Mouse (Mus musculus) midbrain, embryonic 14.5 days (tissue): ENCODE data around the gene Grid2. TPM values are rescaled to one million over a fixed set of nuclear protein-coding genes. Genes with fewer than 3 reads are reported as not detected.

ENCODE experiments used
- ATAC-seq: fragments of 200-750 bp; cut with Nextera tagmentation; 2 replicates; pipeline ENCODE4 v1.8.0; 2017; ENCODE audit warnings: moderate number of reproducible peaks, moderate library complexity; ENCODE audit not compliant: low FRiP score, low TSS enrichment
- DNase-seq: peaks from one replicate; pipeline ENCODE4 v3.0.0-alpha.2; 2015
- H3K27ac ChIP-seq: fragments of 300-500 bp; sonication (generic); replicated peaks from 2 replicates; pipeline ENCODE4 v1.5.1; 2014; ENCODE audit warnings: mild to moderate bottlenecking, low read depth, low read length, moderate library complexity
- H3K27me3 ChIP-seq: fragments of 300-500 bp; sonication (generic); 2 replicates; pipeline ENCODE4 v1.6.1; 2014; ENCODE audit warnings: low read length, control low read depth, mixed read lengths; ENCODE audit not compliant: control insufficient read depth, insufficient read depth
- H3K36me3 ChIP-seq: fragments of 300-500 bp; sonication (generic); 2 replicates; pipeline ENCODE4 v1.6.1; 2014; ENCODE audit warnings: low read length, control low read depth; ENCODE audit not compliant: control insufficient read depth, insufficient read depth
- H3K4me1 ChIP-seq: fragments of 300-500 bp; sonication (generic); 2 replicates; pipeline ENCODE4 v1.6.1; 2014; ENCODE audit warnings: mild to moderate bottlenecking, antibody characterized with exemption, low read length, control low read depth; ENCODE audit not compliant: control insufficient read depth, insufficient read depth
- H3K4me2 ChIP-seq: fragments of 300-500 bp; sonication (generic); 2 replicates; pipeline ENCODE4 v1.6.1; 2014; ENCODE audit warnings: mild to moderate bottlenecking, low read length, moderate library complexity
- H3K4me3 ChIP-seq: fragments of 300-500 bp; sonication (generic); replicated peaks from 2 replicates; pipeline ENCODE4 v1.5.1; 2014; ENCODE audit warnings: low read depth, low read length
- H3K9ac ChIP-seq: fragments of 300-500 bp; sonication (generic); replicated peaks from 2 replicates; pipeline ENCODE4 v1.6.1; 2014; ENCODE audit warnings: mild to moderate bottlenecking, low read length, moderate library complexity
- H3K9me3 ChIP-seq: fragments of 300-500 bp; sonication (generic); 2 replicates; pipeline ENCODE4 v1.6.1; 2016; ENCODE audit warnings: low read length, control low read depth, mixed read lengths; ENCODE audit not compliant: control insufficient read depth
- WGBS: fragments of 180-500 bp; shearing (Covaris S2); extraction: QIAGEN DNeasy Blood & Tissue Kit; methylation state at CpG from one replicate; pipeline ENCODE4 v1.1.7; 2014; 5-methylcytosine and 5-hydroxymethylcytosine counted together
- polyA plus RNA-seq: library from polyadenylated mRNA; unstranded; fragments of >200 nt; fragmentation: Nextera tagmentation; extraction: Ambion mirVana; gene quantifications from 2 replicates; pipeline ENCODE4 v1.2.1, GENCODE M21; 2014

Gene Grid2
- polyA plus RNA-seq, 1 experiment from 2014 or later = 14.5 TPM

DNA sequence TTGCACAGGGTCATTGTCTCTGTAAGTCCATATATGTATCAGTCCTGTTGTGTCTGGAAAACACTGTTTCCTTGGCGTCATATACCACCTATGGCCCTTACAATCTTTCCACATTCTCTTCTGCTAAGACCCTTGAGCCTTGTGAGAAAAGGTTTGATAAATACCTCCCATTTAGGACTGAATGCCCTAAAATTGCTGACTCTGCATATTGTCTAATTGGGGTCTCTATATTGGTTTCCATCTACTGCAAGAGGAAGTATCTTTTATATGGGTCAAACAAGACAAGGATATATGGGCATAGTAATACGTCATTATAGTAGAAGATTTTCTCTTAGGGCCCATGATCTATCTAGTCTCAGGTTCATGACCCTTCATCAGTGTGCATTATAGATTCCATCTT lies 1008.5 kb downstream of the Grid2 start:
- no peak for ATAC-seq

DNA sequence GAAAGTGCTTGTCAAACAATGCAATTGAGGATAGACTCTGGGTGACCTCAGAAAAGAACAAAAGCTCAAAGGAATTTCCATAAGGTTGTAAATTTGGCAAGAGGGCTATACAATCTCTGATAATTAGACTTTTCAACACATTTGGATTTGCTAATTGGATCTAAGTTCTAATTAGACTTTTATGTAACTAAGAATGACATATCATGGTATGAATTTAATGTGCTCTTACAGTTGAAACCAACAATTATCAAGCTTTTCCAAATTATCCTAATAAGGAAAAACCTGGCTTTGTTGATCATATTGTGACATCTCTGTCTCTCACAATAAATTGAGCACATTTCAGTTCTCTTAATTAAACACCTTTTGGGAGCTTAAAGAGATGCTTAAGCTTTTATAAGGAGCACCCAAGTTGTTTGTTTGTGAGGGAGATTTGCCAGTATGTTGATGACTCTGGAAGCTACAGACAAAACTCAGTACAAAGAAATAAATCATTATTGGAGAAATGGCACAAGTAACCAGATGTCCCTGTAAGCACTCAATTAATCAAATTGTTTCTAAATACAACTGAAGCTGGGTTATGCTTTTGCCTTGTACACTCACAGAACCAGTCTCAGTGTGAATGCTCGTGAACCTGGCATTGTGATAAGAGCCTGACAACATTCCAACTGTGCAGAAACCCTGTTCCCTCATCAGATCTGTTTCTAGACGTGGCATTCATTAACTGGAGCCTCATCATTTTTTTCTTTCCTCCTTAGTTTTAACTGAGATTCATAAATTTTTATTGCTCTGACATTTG lies 1018.8 kb downstream of the Grid2 start:
- H3K4me1 ChIP-seq = no peaks in the 10 kb centered on the region
- 65% methylated on average over 2 of the region's 2 CpGs for WGBS
- H3K27me3 ChIP-seq = no peaks in the 10 kb centered on the region
- H3K4me2 ChIP-seq = no peak overlapping the region
- no peak overlapping the region for H3K27ac ChIP-seq
- no peak overlapping the region for H3K9ac ChIP-seq
- H3K9me3 ChIP-seq = no peaks in the 10 kb centered on the region
- no peak overlapping the region for H3K4me3 ChIP-seq
- no peak for DNase-seq
- ATAC-seq = no peak
- H3K36me3 ChIP-seq = no peaks in the 10 kb centered on the region

More for the DNA sequence above, 1008.5 kb downstream of the Grid2 start:
- Histone ChIP-seq H3K9me3 (no peaks in the 10 kb centered on the region), H3K4me3 (no peak overlapping the region), H3K36me3 (no peaks in the 10 kb centered on the region), H3K9ac (no peak overlapping the region), H3K4me2 (no peak overlapping the region), H3K4me1 (no peaks in the 10 kb centered on the region), H3K27me3 (no peaks in the 10 kb centered on the region), H3K27ac (no peak overlapping the region)
- 97% methylated on average over 2 of the region's 2 CpGs for WGBS
- DNase-seq = no peak

DNA sequence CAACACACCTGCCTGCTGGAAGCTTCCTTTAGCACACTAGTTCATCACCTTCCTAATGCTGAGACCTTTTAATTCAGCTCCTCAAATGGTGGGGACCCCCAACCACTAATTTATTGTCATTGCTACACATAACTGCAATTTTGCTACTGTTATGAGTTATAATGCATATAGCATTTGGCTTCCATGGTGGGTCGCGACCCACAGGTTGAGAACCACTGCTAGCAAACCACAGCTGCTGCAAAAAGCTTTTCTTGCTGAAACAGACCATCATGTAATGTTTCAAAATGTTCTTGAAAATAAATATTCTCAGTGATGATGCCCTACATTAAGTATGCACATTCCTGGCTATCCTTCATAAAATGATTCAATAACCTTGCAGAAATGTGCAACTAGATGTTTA lies 1024.3 kb downstream of the Grid2 start:
- no peak overlapping the region for H3K4me2 ChIP-seq
- WGBS = 86% methylated on average over 2 of the region's 2 CpGs
- no peak for ATAC-seq

DNA sequence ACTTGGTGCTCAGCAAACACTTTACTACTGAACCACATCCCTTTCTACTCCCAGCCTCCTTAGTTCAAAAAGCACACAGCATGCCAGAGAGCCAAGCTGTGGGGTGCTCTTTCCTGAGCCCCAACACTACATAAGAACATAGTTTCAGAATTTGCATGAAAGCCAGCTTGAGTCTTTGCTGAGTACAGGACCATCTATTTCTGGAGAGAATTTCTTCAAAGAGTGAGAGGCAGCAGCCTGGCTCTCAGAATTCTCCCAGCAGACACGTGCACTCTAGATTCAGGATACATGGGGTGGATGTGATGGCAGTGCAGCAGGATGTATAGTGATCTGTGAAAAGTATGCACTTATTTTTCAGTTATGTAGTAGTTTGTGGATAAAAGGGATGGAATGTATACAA lies 1038.1 kb downstream of the Grid2 start:
- no peak overlapping the region for H3K4me3 ChIP-seq
- H3K9ac ChIP-seq = no peak overlapping the region
- no peaks in the 10 kb centered on the region for H3K27me3 ChIP-seq
- no peak overlapping the region for H3K27ac ChIP-seq
- 0 out of 2 replicates have a peak, but pooled peaks cover 4% of the 10 kb centered on the region for H3K4me1 ChIP-seq
- WGBS = 86% methylated on average over 1 of the region's 1 CpGs
- H3K4me2 ChIP-seq = no peak overlapping the region
- ATAC-seq (no peak), DNase-seq (no peak)
- H3K36me3 ChIP-seq = no peaks in the 10 kb centered on the region
- no peaks in the 10 kb centered on the region for H3K9me3 ChIP-seq

More for the DNA sequence above, 1024.3 kb downstream of the Grid2 start:
- Histone ChIP-seq H3K27ac (no peak overlapping the region), H3K9me3 (no peaks in the 10 kb centered on the region), H3K36me3 (no peaks in the 10 kb centered on the region), H3K9ac (no peak overlapping the region), H3K27me3 (no peaks in the 10 kb centered on the region), H3K4me1 (no peaks in the 10 kb centered on the region), H3K4me3 (no peak overlapping the region)
- DNase-seq = no peak

DNA sequence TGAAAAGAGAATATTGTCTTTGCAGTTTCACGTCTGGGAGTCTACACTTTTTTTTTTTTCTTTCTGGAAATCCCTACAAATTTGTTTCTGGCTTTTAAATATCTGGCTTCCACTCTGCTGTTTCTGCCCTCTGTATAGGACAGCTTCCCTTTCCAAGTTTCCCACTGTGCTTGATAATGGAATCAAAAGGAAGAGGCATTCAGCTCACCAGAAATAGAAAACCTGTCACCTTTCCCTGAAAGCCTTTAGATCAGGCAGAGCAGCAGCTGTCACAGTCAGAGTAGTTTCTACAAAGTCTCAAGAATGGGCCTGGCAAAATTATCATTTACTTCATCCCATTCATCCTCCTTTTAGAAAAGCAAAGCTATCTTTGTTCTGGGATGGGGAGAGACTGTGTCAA lies 1042.0 kb downstream of the Grid2 start:
- no peaks in the 10 kb centered on the region for H3K27me3 ChIP-seq
- H3K9me3 ChIP-seq = no peaks in the 10 kb centered on the region
- ATAC-seq = no peak
- WGBS = 36% methylated on average over 1 of the region's 1 CpGs
- no peak for DNase-seq
- H3K9ac ChIP-seq = no peak overlapping the region
- H3K4me1 ChIP-seq = no peaks in the 10 kb centered on the region
- H3K4me2 ChIP-seq = no peak overlapping the region
- no peak overlapping the region for H3K27ac ChIP-seq
- H3K36me3 ChIP-seq = no peaks in the 10 kb centered on the region
- no peak overlapping the region for H3K4me3 ChIP-seq

DNA sequence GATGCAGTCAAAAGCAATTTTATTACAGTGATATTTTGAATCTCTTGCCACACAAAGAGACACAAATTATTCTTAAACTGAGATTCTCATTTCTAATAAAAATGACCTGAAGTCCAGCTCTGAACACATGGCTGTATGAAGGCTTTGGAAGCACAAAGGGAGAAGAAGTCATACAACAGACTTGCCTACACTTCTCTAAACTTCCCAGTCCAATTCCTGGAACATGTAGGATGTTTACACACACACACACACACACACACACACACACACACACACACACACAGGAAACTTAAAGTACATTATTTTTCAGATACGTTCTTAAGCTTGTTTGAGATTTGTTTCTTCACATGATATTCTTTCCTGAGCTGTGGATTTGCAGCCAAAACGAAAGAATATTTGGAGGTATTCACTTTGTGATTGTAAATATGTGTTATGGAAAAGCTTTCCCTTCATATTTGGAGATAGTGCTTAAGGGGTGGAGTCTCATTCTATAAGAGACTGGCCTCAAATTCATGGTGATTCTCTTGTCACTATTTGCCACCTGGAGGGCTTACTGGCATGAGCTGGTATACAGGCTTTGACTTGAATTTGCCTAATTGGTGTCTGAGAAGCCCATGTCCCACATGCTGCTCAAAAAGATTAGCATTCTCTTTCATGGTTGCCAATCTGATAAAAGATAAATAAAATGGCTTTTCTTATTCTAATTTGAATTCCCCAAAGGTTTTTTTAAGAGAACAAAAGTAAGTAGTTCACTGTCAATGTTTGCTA lies 1049.2 kb downstream of the Grid2 start:
- no peak overlapping the region for H3K4me3 ChIP-seq
- no peaks in the 10 kb centered on the region for H3K36me3 ChIP-seq
- no peaks in the 10 kb centered on the region for H3K9me3 ChIP-seq
- no peak overlapping the region for H3K4me2 ChIP-seq
- H3K9ac ChIP-seq = no peak overlapping the region
- no peak overlapping the region for H3K27ac ChIP-seq
- H3K4me1 ChIP-seq = 0 out of 2 replicates have a peak, but pooled peaks cover 5% of the 10 kb centered on the region
- no peaks in the 10 kb centered on the region for H3K27me3 ChIP-seq
- WGBS = 51% methylated on average over 2 of the region's 2 CpGs
- ATAC-seq (peak; percentile 76), DNase-seq (peak; percentile 57)

DNA sequence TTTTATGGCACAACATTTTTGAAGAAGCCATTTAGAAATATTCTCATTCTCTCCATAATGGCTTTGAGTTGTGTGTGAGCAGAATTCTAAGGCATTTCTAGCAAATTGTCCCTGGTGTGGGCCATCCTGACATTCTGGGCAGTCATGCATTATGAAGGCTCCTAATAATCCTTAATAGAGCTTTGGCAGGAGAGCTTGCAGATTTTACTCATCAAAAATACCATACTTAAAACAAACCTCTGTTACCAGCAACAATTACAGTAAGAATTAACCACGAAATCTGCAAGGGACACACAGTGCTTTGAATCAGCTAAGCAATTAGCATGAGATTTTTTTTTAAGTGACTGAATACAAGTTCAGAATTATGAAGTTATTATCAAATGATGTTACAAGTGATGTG lies 1053.0 kb downstream of the Grid2 start:
- DNase-seq = no peak
- H3K9ac ChIP-seq = no peak overlapping the region
- no peak overlapping the region for H3K27ac ChIP-seq
- H3K4me1 ChIP-seq = 0 out of 2 replicates have a peak, but pooled peaks cover 5% of the 10 kb centered on the region
- no peak overlapping the region for H3K4me3 ChIP-seq
- WGBS = 74% methylated on average over 1 of the region's 1 CpGs
- H3K9me3 ChIP-seq = no peaks in the 10 kb centered on the region
- H3K27me3 ChIP-seq = no peaks in the 10 kb centered on the region
- no peak for ATAC-seq
- H3K4me2 ChIP-seq = no peak overlapping the region
- no peaks in the 10 kb centered on the region for H3K36me3 ChIP-seq

DNA sequence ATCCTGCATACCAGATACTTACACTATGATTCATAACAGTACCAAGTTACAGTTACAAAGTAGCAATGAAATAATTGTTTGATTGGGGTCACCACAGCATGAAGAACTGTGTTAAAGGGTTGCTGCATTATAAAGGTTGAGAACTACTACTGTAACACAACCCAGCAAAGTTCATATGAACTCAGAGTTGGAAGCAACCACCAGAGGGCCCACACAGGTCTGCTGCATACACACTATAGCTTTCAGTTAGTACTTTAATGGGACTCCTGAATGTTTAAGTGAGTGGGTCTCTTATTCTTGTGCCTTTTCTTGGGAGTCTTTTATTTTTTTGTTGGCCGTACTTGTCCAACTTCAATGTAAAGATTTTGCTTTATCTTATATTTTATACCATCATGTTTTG lies 1057.5 kb downstream of the Grid2 start:
- no peak overlapping the region for H3K4me3 ChIP-seq
- H3K4me2 ChIP-seq = no peak overlapping the region
- H3K9ac ChIP-seq = no peak overlapping the region
- no peaks in the 10 kb centered on the region for H3K4me1 ChIP-seq
- DNase-seq (no peak), ATAC-seq (no peak)
- no peak overlapping the region for H3K27ac ChIP-seq
- no peaks in the 10 kb centered on the region for H3K27me3 ChIP-seq
- no peaks in the 10 kb centered on the region for H3K9me3 ChIP-seq
- 95% methylated on average over 1 of the region's 1 CpGs for WGBS
- H3K36me3 ChIP-seq = no peaks in the 10 kb centered on the region
